Mouse (Mus musculus) lung, adult 2 months (tissue): ENCODE results near the gene Naa40. TPM values are rescaled to one million over a fixed set of nuclear protein-coding genes. Genes with fewer than 3 reads are reported as not detected.
A peak's percentile ranks its signal among the peaks of the same experiment; 100 is the strongest.

ENCODE experiments used
- DNase-seq: peaks from one replicate; pipeline ENCODE4 v3.0.0; 2022
- H3K4me1 ChIP-seq: fragments of 200-500 bp; 2 replicates; pipeline ENCODE4 v1.6.1; 2011; ENCODE audit warnings: low read length; ENCODE audit not compliant: control insufficient read depth, insufficient read depth
- H3K4me3 ChIP-seq: fragments of 200-500 bp; replicated peaks from 2 replicates; pipeline ENCODE3; 2011; ENCODE audit warnings: low read depth, mild to moderate bottlenecking, control low read depth, low read length; ENCODE audit errors: extremely low read depth
- CTCF ChIP-seq: fragments of 200-500 bp; IDR thresholded peaks from 2 replicates; pipeline ENCODE4 v1.5.1; 2011; ENCODE audit warnings: mild to moderate bottlenecking, low read length, control low read depth; ENCODE audit not compliant: insufficient read depth
- POLR2A ChIP-seq: fragments of 200-500 bp; IDR thresholded peaks from 2 replicates; pipeline ENCODE4 v1.6.1; 2011; ENCODE audit warnings: low read depth, mild to moderate bottlenecking, control low read depth, low read length, borderline replicate concordance; ENCODE audit errors: extremely low read depth
- WGBS: fragments of 180-500 bp; shearing (Covaris S2); methylation state at CpG from one replicate; pipeline ENCODE4 v1.1.7; 2018; 5-methylcytosine and 5-hydroxymethylcytosine counted together
- polyA plus RNA-seq: library from polyadenylated mRNA; depleted of rRNA; stranded (reverse); fragments of >200 nt; gene quantifications from 2 replicates; pipeline ENCODE4 v1.2.3, GENCODE M21; 2012

Gene Naa40
- polyA plus RNA-seq, 1 experiment, result 18.5 TPM

DNA sequence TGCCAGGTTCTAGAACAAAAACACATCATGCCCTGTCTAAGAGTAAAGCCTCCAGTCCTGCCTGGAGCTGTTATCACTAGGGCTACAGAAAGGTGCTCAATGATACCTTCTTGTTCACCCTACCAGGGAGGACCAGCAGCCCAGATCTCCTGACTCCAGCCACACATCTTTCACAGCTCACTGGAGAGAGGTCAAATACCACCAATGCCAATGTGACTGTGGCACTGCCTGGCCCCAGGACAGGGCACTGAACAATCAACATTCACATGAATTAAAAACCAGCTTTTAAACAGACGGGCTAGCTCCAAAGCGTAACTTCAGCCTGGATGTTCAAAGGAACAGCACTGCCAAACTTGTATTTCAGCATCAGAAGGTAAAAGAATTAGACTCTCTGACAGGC, 5.0 kb downstream of the Naa40 start:
- 90% methylated on average over 2 of the region's 2 CpGs for WGBS
- Histone ChIP-seq H3K4me1 (peaks cover 7% of the 10 kb centered on the region), H3K4me3 (no peak overlapping the region)
- TF ChIP-seq POLR2A, result no peak
- no peak for TF ChIP-seq CTCF
- no peak for DNase-seq

DNA sequence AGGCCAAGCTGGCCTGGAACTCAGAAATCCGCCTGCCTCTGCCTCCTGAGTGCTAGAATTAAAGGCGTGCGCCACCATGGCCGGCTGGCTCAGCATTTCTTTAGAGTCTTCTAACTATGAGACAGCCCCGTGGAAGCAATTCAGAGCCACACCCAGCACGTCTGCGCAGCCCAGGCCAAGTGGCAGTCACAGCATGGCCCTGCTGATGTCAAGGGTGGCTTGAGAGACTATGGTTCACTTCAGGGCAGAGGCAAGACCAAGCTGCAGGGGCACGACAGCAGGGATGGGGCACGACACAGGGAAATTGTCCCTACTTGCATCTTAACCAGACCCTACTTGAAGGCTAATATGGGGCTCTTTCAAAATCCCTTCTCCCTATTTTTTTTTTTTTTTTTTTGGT, 5.5 kb downstream of the Naa40 start:
- Histone ChIP-seq H3K4me3 (no peak overlapping the region), H3K4me1 (peaks cover 6% of the 10 kb centered on the region)
- TF ChIP-seq POLR2A (no peak), CTCF (no peak)
- DNase-seq, result no peak
- WGBS, result 91% methylated on average over 9 of the region's 9 CpGs

DNA sequence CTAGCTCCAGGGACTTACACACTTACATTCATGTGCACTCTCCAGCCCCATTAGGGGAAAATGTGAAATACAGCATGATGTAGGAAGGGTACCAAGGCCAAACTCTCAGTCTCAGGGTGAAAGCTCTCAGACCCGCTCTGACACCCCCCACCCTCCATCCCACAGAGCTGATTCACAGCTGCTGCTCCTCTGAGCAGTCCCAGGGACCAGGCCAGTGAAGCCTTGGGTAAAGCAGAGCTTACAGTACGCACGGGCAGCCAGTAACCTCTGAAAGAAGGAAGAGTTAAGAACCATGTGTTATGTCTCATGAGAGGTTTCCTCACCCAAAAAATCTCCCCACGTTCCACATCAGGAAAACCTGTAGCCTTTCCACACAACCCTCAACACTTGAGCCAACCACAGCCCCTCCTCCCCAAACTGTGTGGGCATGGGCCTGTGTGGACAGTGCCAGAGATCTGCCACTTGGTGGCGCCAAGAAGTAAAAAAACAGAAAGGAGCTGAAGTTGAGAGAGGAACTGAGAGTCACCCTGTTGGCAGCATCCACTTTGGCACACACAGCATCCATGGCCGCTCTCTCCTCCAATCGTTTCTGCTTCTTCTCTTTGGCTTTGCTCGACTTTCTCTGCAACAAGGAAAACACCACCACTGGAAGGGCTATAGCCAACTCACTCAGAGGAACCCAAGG, 6.3 kb downstream of the Naa40 start:
- TF ChIP-seq POLR2A (no peak), CTCF (peak; percentile 72)
- WGBS, result 38% methylated on average over 8 of the region's 8 CpGs
- no peak overlapping the region for H3K4me3 ChIP-seq
- peak; percentile 75 for DNase-seq
- H3K4me1 ChIP-seq, result 0 out of 2 replicates have a peak, but pooled peaks cover 2% of the 10 kb centered on the region

DNA sequence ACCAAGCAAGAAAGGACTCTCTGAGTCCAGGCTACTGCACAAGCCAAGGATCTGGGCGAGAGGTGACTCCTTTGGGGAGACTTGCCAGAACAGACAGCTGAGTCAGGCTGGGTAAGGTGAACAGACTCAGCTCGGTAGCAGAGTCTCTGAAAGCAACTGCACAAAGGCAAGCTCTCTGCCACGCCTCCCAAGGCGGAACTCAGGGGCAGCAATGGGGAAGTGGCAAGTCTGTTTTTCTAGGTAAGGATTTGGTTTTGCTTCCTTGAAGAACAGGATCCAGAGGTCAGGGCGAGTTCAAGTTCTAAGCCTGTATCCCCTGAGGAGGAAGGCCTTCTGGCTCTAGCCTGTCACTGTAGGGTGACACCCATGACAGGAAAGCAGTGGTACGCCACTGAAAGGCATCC, 14.5 kb downstream of the Naa40 start:
- DNase-seq, result no peak
- WGBS, result 74% methylated on average over 6 of the region's 6 CpGs
- TF ChIP-seq CTCF (no peak), POLR2A (no peak)
- Histone ChIP-seq H3K4me3 (no peak overlapping the region), H3K4me1 (no peaks in the 10 kb centered on the region)

DNA sequence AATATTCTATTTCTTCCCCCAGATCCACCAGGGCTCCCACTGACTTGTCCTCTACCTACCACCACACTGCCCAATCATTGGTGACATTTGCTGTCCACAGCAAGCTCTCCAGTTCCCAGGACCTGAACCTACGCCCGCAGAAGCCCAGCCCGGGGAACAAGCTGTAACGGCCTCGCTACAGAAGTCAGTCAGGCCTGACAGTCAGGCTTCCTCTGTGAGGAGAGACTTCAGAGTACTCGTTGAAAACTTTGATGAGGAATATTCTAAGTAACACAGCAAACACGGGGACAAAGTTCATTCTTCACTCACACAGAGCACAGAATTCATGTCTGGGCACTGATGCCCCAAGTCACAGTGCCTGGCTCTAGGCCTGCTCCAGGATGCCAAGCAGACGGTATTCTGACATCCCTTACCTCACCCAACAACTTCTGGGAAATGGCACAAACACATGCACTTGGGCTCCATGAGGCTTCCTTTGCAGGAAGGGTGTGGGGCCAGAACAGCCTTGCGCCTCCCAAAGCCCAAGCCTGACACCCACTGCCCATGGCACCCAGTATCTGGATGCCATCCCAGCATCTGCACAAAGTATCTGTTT, 15.8 kb downstream of the Naa40 start:
- TF ChIP-seq POLR2A, result no peak
- Histone ChIP-seq H3K4me1 (no peaks in the 10 kb centered on the region), H3K4me3 (no peak overlapping the region)
- no peak for DNase-seq
- WGBS, result 74% methylated on average over 9 of the region's 9 CpGs

DNA sequence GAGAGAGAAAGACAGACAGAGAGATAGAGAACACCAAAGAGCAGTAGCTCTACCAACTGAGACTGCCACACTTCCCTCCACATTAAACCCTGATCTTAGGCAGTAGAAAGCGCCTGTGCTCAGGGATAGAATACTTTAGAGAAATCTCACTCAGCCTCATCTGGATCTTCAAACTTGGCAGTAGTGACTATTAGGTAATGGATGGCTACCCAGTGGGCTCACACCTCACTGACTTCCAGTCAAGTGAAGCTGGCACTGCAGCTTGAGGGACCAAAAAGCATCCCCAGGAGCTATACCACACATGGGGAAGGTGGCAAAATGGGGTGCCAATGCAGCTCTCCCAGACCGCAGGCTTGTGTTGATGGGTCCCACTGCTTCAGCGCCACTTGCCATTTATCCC, 16.7 kb downstream of the Naa40 start:
- TF ChIP-seq CTCF (no peak), POLR2A (no peak)
- no peak overlapping the region for H3K4me3 ChIP-seq
- 92% methylated on average over 3 of the region's 3 CpGs for WGBS
- DNase-seq, result no peak
- no peaks in the 10 kb centered on the region for H3K4me1 ChIP-seq

DNA sequence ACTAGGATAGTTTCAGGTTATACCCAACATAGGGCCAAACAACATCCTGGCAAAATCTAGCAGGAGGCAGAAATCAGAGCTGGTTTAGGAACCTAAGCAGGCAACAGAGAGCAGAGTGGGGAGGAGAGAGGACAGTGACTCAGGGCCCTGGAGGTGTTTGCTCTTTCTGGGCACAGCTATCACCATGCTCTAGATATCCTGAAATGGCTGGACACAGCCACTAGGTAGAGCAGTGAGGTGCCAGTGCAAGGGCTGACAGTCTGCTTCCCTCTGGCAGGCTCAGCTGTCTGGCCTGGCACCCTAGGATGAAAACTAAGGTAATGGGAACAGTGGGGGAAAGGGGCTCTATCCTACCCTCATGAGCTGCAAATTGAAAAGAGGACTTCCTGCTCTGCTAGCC, 17.5 kb downstream of the Naa40 start:
- TF ChIP-seq POLR2A, result no peak
- TF ChIP-seq CTCF, result no peak
- DNase-seq, result no peak
- H3K4me3 ChIP-seq, result no peak overlapping the region
- no peaks in the 10 kb centered on the region for H3K4me1 ChIP-seq

DNA sequence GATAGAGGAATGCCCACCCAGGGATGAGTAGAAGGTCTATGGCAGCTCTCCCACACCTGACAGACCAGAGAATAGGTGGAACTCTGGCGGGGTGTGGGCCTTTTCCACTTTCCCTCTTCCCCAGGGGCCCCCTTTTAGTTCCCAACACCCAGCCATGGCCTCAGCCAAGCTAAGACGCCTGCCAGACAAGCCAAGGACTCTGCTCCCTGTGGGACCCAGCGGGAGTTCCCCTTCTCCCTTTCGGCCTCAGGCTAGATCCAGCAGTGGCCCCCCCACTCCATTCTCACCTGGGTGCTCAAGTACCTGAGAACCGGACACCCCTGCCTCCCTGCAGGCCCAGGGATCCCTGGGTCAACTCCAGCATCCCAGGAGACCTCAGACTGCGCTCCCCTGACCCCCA, 18.8 kb downstream of the Naa40 start:
- no peak for DNase-seq
- 87% methylated on average over 6 of the region's 6 CpGs for WGBS
- no peak for TF ChIP-seq POLR2A
- TF ChIP-seq CTCF, result no peak
- no peaks in the 10 kb centered on the region for H3K4me1 ChIP-seq
- no peak overlapping the region for H3K4me3 ChIP-seq

DNA sequence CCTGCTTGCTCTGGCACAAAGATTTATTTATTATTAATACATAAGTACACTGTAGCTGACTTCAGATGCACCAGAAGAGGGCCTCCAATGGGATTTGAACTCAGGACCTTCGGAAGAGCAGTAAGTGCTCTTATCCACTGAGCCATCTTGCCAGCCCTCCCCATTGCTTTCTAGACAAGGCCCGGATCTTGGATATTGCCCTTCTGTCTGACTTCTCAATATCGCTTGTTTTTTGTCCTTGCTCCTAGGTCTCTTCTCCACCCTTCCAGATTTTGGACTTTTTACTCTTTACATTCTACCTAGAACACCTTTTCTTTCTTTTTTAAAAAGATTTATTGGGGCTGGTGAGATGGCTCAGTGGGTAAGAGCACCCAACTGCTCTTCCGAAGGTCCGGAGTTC, 22.2 kb downstream of the Naa40 start:
- WGBS, result 94% methylated on average over 5 of the region's 5 CpGs
- no peak for DNase-seq

DNA sequence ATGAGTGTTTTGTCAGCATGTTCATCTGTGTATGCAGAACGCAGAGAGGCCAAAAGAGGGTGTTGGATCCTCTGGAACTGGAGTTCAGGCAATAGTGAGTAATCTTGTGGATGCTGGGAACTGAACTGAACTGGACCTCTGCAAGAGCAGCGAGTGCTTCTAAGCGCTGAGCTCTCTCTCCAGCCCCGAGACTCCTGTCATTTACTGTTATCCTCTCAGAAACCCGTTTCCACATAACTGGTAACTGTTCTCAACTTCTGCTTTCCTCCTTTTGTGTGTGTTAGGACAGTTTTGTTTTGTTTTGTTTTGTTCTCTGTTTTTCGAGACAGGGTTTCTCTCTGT, 23.1 kb downstream of the Naa40 start:
- Histone ChIP-seq H3K4me1 (peaks cover 8% of the 10 kb centered on the region; the same call in 1 of the 2 replicates), H3K4me3 (no peak overlapping the region)
- no peak for DNase-seq
- 6% methylated on average over 6 of the region's 6 CpGs for whole genome bisulfite sequencing
- TF ChIP-seq CTCF (no peak), POLR2A (no peak)

More for the DNA sequence above, 22.2 kb downstream of the Naa40 start:
- TF ChIP-seq CTCF (no peak), POLR2A (no peak)
- Histone ChIP-seq H3K4me1 (peaks cover 8% of the 10 kb centered on the region; the same call in 1 of the 2 replicates), H3K4me3 (no peak overlapping the region)
